Mouse (Mus musculus) Patski (cell line): ENCODE data around the gene Otub1. TPM values are rescaled to one million over a fixed set of nuclear protein-coding genes. Genes with fewer than 3 reads are reported as not detected.

Experiments used
- ATAC-seq: fragments of 100-300 bp; one replicate; pipeline ENCODE4 v1.8.0; 2021
- CTCF ChIA-PET: fragments of 350-600 bp; sonication (Branson Sonifier 250); formaldehyde crosslinking; loops from one replicate; lab custom pipeline; 2022; ENCODE audit warnings: inconsistent platforms; lab: Charles Lee
- POLR2A ChIA-PET: fragments of 350-600 bp; sonication (Branson Sonifier 250); formaldehyde crosslinking; loops from one replicate; lab custom pipeline; 2022; ENCODE audit warnings: antibody characterized with exemption, inconsistent platforms; lab: Charles Lee
- DNase-seq: peaks from one replicate; pipeline ENCODE4 v3.0.0-alpha.2; 2011; ENCODE audit warnings: low read depth, low spot score
- H3K27me3 ChIP-seq: fragments of 371-371 bp; one replicate; pipeline ENCODE4 v1.5.1; 2021
- CTCF ChIP-seq: fragments of 100-300 bp; IDR thresholded peaks from one replicate; pipeline ENCODE4 v1.5.1; 2021
- in situ Hi-C: fragments of 300-500 bp; cut with MboI; formaldehyde crosslinking; loops from 3 replicates; pipeline ENCODE4 v1.11.1; 2018; ENCODE audit warnings: low pct_unique_long_range_greater_than_20kb, mixed read lengths
- polyA plus RNA-seq: library from polyadenylated mRNA; unstranded; gene quantifications from one replicate; pipeline ENCODE4 v1.2.3, GENCODE M21; 2021

Otub1 gene
- polyA plus RNA-seq, 1 experiment from 2014 or later: 166 TPM

DNA sequence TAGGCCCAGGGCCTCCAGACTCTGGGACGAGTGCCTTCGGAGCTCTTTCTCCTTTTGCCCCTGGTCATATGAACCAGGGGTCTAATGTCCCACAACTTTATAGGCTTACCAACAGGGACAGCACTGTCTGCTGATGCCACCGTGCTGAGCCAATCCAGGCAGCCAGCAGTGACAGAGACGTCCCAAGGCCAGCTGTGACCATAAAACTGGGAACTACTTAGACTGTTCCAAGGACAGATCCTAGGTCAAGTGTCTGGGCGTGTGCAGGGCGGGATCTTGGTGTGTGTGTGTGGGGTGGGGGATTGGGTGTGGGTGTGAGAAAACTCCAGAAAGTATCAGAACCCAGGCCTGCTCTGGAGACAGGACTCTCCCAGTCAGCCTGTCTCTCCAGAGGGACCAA lies 35.2 kb downstream of the Otub1 start:
- no peaks in the 10 kb centered on the region for H3K27me3 ChIP-seq
- in situ Hi-C loops: no loop called here
- ATAC-seq (no peak), DNase-seq (no peak)
- no peak for TF ChIP-seq CTCF
- POLR2A ChIA-PET: interaction anchor here (1.2 kb wide), 2 partner anchors 9 to 35 kb away, joined by 3 read pairs; partner anchors contain the start of gene Otub1
- CTCF ChIA-PET: no interaction called here

DNA sequence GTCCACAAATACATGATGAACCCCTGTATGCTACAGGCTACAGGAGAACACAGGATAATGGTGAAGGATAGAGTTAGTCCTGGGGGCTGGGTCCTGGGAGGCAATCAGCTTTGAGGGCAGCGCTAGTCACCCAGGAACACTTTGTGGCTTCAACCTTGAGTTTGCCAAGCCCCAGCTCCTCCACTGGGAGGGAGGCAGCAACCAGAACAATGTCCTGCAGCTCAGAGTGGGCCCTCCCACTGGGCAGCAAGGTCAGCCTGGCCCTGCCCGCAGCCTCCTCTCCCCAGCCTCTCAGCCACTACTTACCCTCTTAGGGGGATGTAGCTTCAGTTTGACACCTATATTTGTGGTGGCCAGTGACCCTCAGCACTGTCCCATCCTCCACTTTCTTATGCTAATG lies 37.7 kb downstream of the Otub1 start:
- ATAC-seq (no peak), DNase-seq (no peak)
- ChIA-PET CTCF (interaction anchor here (1.4 kb wide), 1 partner anchor 11 kb away, joined by 3 read pairs; no protein-coding TSS in a partner anchor), POLR2A (interaction anchor here (1.5 kb wide), 1 partner anchor 8 kb away, joined by 3 read pairs; no protein-coding TSS in a partner anchor)
- no peaks in the 10 kb centered on the region for H3K27me3 ChIP-seq
- no peak for TF ChIP-seq CTCF
- in situ Hi-C loops: no loop called here

DNA sequence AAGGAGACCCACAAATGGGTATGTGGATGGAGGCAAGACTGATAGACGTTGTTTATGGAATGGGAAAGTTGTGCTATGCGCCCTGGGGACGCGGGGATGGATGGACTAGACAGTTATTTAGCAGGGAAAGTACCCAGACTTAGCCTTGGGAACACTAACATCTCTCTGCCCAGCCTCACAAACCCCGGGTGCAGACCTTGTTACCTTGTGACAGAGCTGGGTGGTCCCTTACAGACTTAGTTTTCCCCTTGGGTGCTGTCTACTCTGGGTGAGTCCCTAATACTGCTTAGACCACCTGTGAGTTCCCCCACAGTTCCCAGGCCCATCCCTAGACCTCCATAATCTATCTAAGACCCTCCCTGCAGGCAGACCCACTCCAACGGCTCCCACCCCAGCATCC lies 39.3 kb downstream of the Otub1 start:
- no peaks in the 10 kb centered on the region for H3K27me3 ChIP-seq
- in situ Hi-C loops: no loop called here
- ATAC-seq (no peak), DNase-seq (no peak)
- CTCF ChIA-PET: no interaction called here
- POLR2A ChIA-PET: interaction anchor here (0.6 kb wide), 1 partner anchor 39 kb away, joined by 4 read pairs; the partner anchor contains the start of gene Otub1
- TF ChIP-seq CTCF: no peak

DNA sequence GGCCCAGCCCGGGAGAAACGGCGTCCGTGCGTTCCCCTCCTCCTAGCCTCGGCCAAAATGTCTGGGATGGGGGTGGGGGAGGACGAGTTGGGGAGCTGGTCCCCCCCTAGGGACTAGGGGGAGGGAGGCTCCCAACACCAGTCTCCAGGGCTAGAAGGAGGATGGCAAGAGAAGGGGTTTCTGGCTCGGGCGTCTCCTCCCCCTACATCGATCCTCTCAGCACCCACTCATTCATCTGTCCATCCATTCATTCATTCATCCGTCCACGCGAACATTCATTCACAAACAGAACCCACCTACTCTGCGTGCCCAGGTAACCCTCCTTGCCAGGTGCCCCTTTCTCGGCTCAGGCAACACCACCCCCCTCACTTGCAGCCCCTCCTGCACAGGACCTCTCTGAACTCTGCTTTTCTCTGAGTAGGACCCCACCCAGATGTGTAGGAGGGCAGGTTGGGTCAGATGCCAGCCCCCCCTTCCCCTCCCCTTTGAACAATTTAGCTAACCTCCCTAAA lies 39.9 kb downstream of the Otub1 start:
- DNase-seq: no peak
- TF ChIP-seq CTCF: no peak
- CTCF ChIA-PET: no interaction called here
- ATAC-seq: no peak
- POLR2A ChIA-PET: interaction anchor here (0.6 to 1.2 kb wide), 3 partner anchors 10 to 73 kb away, joined by 3 to 4 read pairs (median 3); partner anchors contain the start of gene Otub1
- H3K27me3 ChIP-seq: no peaks in the 10 kb centered on the region
- in situ Hi-C loops: no loop called here

DNA sequence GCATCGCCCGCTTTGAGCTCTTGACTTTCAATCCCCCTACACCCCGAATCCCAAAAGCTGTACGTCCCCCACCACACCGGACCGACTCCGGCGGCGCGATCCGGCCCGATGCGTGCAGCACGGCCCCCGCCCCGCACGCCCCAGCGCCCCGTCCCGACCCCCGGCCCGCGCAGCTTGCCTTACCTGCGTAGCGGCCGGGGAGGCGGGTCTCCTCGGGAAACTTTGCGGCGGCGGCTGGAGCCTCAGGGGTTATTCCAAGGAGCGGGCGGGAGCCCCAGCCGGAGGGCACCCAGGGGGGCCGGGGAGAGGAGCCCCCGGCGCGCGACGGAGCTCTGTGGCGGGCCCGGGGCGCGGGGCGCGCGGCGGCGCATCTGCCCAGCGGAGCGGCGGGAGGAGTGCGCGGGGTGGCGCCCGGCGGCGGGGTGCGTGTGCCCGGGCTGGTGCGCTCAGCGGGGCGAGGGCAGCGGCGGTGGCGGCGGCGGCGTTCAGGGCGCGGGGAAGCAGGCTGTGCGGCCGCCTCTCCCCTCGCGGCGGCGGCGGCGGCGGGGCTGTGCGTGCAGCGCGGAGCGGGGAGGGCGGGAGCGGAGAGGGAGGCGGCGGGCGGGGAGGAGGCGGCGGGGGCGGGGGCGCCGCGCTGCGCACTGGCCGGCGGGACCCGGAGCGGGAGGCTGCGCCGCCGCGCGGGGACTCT lies 40.5 kb downstream of the Otub1 start:
- DNase-seq (no peak), ATAC-seq (peak; percentile 10)
- no peak for TF ChIP-seq CTCF
- POLR2A ChIA-PET: interaction anchor here (0.6 to 1.2 kb wide), 8 partner anchors 9 to 72 kb away, joined by 3 to 5 read pairs (median 3); no protein-coding TSS in a partner anchor
- CTCF ChIA-PET: no interaction called here
- in situ Hi-C loops: no loop called here
- H3K27me3 ChIP-seq: no peaks in the 10 kb centered on the region

DNA sequence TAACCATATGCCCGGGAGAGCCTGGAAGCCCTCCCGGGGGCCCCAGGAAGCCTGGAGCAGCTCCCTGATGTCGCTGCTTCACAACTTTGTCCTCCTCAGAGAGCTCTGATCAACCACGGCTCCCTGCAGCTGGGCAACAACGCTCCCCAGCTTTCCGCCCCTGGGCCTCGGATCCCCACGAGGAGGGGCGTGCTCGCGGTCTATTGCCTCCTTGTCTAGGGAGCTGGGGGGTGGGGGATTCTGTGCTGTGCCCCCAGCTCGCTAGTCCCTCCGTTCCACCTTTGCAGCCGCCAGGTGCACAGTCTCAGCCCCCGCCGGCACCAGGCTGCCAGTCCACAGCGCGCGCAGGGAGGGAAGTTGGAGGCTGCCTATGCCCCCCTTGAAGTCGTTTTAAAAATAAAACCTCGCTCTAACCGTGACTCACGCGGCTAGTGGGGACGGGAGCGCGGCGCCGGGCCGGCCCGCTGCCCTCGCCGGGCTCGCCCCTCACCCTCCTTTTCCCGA lies 41.2 kb downstream of the Otub1 start:
- no peaks in the 10 kb centered on the region for H3K27me3 ChIP-seq
- peak; percentile 17 for ATAC-seq
- DNase-seq: no peak
- in situ Hi-C loops: loop anchor here (5.0 kb wide), 1 partner anchor 98 kb away; no protein-coding TSS in a partner anchor
- ChIA-PET CTCF (no interaction called here), POLR2A (interaction anchor here (0.6 to 1.3 kb wide), 9 partner anchors 8 to 97 kb away, joined by 3 to 5 read pairs (median 3); no protein-coding TSS in a partner anchor)
- no peak for TF ChIP-seq CTCF

DNA sequence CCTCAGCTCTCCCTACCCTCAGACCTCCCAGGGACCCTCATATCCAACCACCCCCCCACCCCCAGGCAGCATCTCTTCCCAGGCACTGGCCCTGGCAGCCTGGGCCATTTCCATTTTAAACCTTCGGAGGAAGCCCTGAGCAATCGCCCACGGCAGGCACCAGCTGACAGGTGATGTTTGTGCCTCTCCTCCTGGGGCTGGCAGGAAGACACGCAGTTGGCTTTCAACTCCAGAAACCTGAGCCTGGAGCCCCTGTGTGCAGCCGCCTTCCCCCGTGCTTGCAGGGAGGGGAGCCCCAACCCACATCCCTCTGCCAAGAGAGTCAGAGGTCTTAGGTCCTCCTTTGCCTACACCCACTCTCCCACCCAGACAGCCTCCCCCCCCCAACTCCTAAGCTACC lies 41.9 kb downstream of the Otub1 start:
- no peak for TF ChIP-seq CTCF
- no peak for ATAC-seq
- ChIA-PET CTCF (no interaction called here), POLR2A (interaction anchor here (1.1 to 1.3 kb wide), 4 partner anchors 18 to 97 kb away, joined by 3 to 5 read pairs (median 5); no protein-coding TSS in a partner anchor)
- no peak for DNase-seq
- H3K27me3 ChIP-seq: no peaks in the 10 kb centered on the region
- in situ Hi-C loops: loop anchor here (5.0 kb wide), 1 partner anchor 97 kb away; no protein-coding TSS in a partner anchor

DNA sequence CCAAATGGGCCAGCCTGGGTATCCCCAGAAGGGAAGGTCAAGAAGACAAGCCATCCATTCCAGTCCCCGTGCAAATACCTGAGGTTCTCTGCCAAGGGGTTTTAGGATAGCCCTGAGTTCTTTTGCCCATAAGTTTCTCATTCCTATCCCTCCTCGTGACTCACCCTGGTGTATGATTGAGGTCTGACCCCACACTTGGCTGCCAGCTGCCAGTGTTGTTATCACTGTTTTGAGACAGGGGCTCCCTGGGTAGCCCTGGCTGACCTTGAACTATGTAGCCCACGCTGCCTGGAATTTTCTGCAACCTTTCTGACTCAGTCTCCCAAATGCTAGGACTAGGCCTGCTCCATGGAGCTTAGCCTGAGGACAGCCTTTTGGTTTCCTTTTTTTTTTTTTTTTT lies 45.1 kb downstream of the Otub1 start:
- in situ Hi-C loops: loop anchor here (5.0 kb wide), 1 partner anchor 94 kb away; no protein-coding TSS in a partner anchor
- TF ChIP-seq CTCF: no peak
- ATAC-seq (no peak), DNase-seq (no peak)
- H3K27me3 ChIP-seq: no peaks in the 10 kb centered on the region
- ChIA-PET CTCF (interaction anchor here (1.0 to 1.4 kb wide), 2 partner anchors 21 to 86 kb away, joined by 3 read pairs; no protein-coding TSS in a partner anchor), POLR2A (interaction anchor here (1.0 kb wide), 1 partner anchor 12 kb away, joined by 3 read pairs; no protein-coding TSS in a partner anchor)

DNA sequence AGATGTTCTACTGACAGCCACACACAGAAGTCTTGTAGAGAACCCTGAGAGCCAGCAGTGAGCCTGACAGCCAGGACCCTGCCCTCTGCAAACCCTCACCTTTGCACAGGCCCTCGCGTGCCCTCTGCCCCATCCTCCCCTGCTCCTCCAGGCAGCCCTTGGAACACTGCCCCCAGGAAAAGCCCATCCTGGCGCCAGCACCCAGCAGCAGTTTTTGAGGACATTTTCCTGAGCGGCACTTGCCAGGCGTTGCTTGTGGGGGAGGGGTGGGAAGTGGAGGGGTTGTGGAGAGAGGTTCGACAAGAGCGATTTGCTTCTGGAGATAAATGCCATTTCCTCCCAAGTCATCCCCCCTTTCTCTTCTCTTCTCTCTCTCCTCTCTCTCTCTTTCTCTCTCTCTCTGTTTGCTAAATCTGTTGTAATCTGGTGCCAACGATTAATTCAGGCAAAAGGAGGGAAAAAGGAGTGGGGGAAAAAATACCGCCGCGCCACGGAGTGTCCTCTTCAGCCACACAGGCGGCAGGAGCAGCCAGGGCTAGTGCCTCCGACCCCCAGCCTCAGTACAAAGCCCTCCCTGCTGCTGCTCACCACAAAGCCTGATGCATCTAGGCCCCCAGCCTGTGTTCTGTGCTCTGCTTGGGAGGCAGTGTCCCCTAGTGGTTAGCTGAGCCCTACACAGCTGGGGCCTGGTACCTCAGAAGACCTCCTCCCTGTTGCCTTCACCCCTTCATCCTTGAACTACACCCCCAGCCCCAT lies 45.8 kb downstream of the Otub1 start:
- no peak for TF ChIP-seq CTCF
- ChIA-PET CTCF (interaction anchor here (1.4 kb wide), 1 partner anchor 21 kb away, joined by 3 read pairs; no protein-coding TSS in a partner anchor), POLR2A (interaction anchor here (1.0 kb wide), 2 partner anchors 11 to 25 kb away, joined by 3 to 6 read pairs; no protein-coding TSS in a partner anchor)
- in situ Hi-C loops: loop anchor here (5.0 kb wide), 1 partner anchor 93 kb away; no protein-coding TSS in a partner anchor
- DNase-seq: no peak
- ATAC-seq: no peak
- H3K27me3 ChIP-seq: no peaks in the 10 kb centered on the region
